Mouse (Mus musculus) kidney, adult 2 months (tissue): ENCODE data around the gene Gpbp1l1.

ENCODE experiments used
- CTCF ChIP-seq: fragments of 200-500 bp; conservative IDR thresholded peaks from 2 replicates; pipeline ENCODE4 v1.5.1; 2011; ENCODE audit warnings: low read depth, mild to moderate bottlenecking, control low read depth, low read length, moderate library complexity, mixed read lengths; ENCODE audit not compliant: insufficient read depth, insufficient read length
- POLR2A ChIP-seq: fragments of 200-500 bp; IDR thresholded peaks from one replicate; pipeline ENCODE4 v1.6.1; 2011; ENCODE audit warnings: low read depth, low read length, control low read depth

- TF ChIP-seq POLR2A: no peak
- TF ChIP-seq CTCF: no peak
Observed at GRCm38 (mm10) chr4:116635197-116635596, 77.7 kb downstream of the Gpbp1l1 start.
